Mouse (Mus musculus): Measurements from ENCODE around the gene Egln1. TPM values are rescaled to one million over a fixed set of nuclear protein-coding genes. Genes with fewer than 3 reads are reported as not detected.
A peak's percentile ranks its signal among the peaks of the same experiment; 100 is the strongest.

Gene Egln1
- total and polyA plus RNA-seq, 3 experiments: 146 to 374 (median 331) TPM

GRCm38 (mm10) chr8:124980036-124980435 lies 30.9 kb upstream of the Egln1 start:
- DNase-seq: no peak
- Histone ChIP-seq H3K9ac (ENCODE audit: low read depth, low read length) (no peak overlapping the region), H3K36me3 (ENCODE audit: control insufficient read depth, insufficient read depth, low read length) (no peaks in the 10 kb centered on the region), H3K27ac (no peak overlapping the region), H3K4me3 (no peak overlapping the region), H3K4me1 (ENCODE audit: control insufficient read depth, insufficient read depth, low read length) (no peaks in the 10 kb centered on the region), H3K79me2 (replicated peaks; ENCODE audit: control insufficient read depth, insufficient read depth, low read length) (no peaks in the 10 kb centered on the region), H3K27me3 (ENCODE audit: control insufficient read depth, insufficient read depth, low read length) (no peaks in the 10 kb centered on the region)
- TF ChIP-seq POLR2A (IDR thresholded peaks at IDR 0.05; ENCODE audit: insufficient read depth, low read depth, low read length) (no peak), CTCF (IDR thresholded peaks at IDR 0.05) (peak; percentile 46)
- intact Hi-C loops (cut with DNase I): no loop called here
- 93% methylated on average over 3 of the region's 3 CpGs for WGBS

GRCm38 (mm10) chr8:124978026-124978425 lies 28.9 kb upstream of the Egln1 start:
- no peak for DNase-seq
- H3K27me3 ChIP-seq (ENCODE audit: control insufficient read depth, insufficient read depth, low read length): no peaks in the 10 kb centered on the region
- WGBS: 84% methylated on average over 7 of the region's 7 CpGs
- no peak overlapping the region for H3K4me3 ChIP-seq
- no peak overlapping the region for H3K27ac ChIP-seq
- intact Hi-C loops (cut with DNase I): no loop called here
- TF ChIP-seq CTCF (IDR thresholded peaks at IDR 0.05) (no peak), EP300 (IDR thresholded peaks at IDR 0.05; ENCODE audit: insufficient read depth, low read depth, low read length) (no peak), POLR2A (IDR thresholded peaks at IDR 0.05; ENCODE audit: insufficient read depth, low read depth, low read length) (no peak)
- H3K9ac ChIP-seq (ENCODE audit: low read depth, low read length): no peak overlapping the region
- no peaks in the 10 kb centered on the region for H3K36me3 ChIP-seq (ENCODE audit: control insufficient read depth, insufficient read depth, low read length)
- H3K79me2 ChIP-seq (replicated peaks; ENCODE audit: control insufficient read depth, insufficient read depth, low read length): no peaks in the 10 kb centered on the region
- H3K4me1 ChIP-seq (ENCODE audit: control insufficient read depth, insufficient read depth, low read length): no peaks in the 10 kb centered on the region

GRCm38 (mm10) chr8:124976211-124976610 lies 27.1 kb upstream of the Egln1 start:
- 87% methylated on average over 6 of the region's 6 CpGs for WGBS
- TF ChIP-seq POLR2A (IDR thresholded peaks at IDR 0.05; ENCODE audit: insufficient read depth, low read depth, low read length) (no peak), EP300 (IDR thresholded peaks at IDR 0.05; ENCODE audit: insufficient read depth, low read depth, low read length) (no peak), CTCF (IDR thresholded peaks at IDR 0.05) (no peak)
- intact Hi-C loops (cut with DNase I): no loop called here
- Histone ChIP-seq H3K27ac (no peak overlapping the region), H3K79me2 (replicated peaks; ENCODE audit: control insufficient read depth, insufficient read depth, low read length) (no peaks in the 10 kb centered on the region), H3K9ac (ENCODE audit: low read depth, low read length) (no peak overlapping the region), H3K4me1 (ENCODE audit: control insufficient read depth, insufficient read depth, low read length) (no peaks in the 10 kb centered on the region), H3K4me3 (no peak overlapping the region), H3K27me3 (ENCODE audit: control insufficient read depth, insufficient read depth, low read length) (no peaks in the 10 kb centered on the region), H3K36me3 (ENCODE audit: control insufficient read depth, insufficient read depth, low read length) (no peaks in the 10 kb centered on the region)
- DNase-seq: no peak

- intact Hi-C loops (cut with DNase I): no loop called here
- Histone ChIP-seq H3K27ac (no peak overlapping the region), H3K4me1 (ENCODE audit: control insufficient read depth, insufficient read depth, low read length) (no peaks in the 10 kb centered on the region), H3K9ac (ENCODE audit: low read depth, low read length) (no peak overlapping the region), H3K36me3 (ENCODE audit: control insufficient read depth, insufficient read depth, low read length) (no peaks in the 10 kb centered on the region), H3K79me2 (replicated peaks; ENCODE audit: control insufficient read depth, insufficient read depth, low read length) (no peaks in the 10 kb centered on the region), H3K27me3 (ENCODE audit: control insufficient read depth, insufficient read depth, low read length) (no peaks in the 10 kb centered on the region), H3K4me3 (no peak overlapping the region)
- TF ChIP-seq CTCF (IDR thresholded peaks at IDR 0.05): no peak
- TF ChIP-seq EP300 (IDR thresholded peaks at IDR 0.05; ENCODE audit: insufficient read depth, low read depth, low read length): no peak
- no peak for TF ChIP-seq POLR2A (IDR thresholded peaks at IDR 0.05; ENCODE audit: insufficient read depth, low read depth, low read length)
- no peak for DNase-seq
- 53% methylated on average over 4 of the region's 4 CpGs for WGBS
These were observed 25.1 kb upstream of the Egln1 start for GRCm38 (mm10) chr8:124974254-124974653.

- no peak for TF ChIP-seq EP300 (IDR thresholded peaks at IDR 0.05; ENCODE audit: insufficient read depth, low read depth, low read length)
- TF ChIP-seq POLR2A (IDR thresholded peaks at IDR 0.05; ENCODE audit: insufficient read depth, low read depth, low read length): no peak
- TF ChIP-seq CTCF (IDR thresholded peaks at IDR 0.05): no peak
- no peak for DNase-seq
- no peaks in the 10 kb centered on the region for H3K36me3 ChIP-seq (ENCODE audit: control insufficient read depth, insufficient read depth, low read length)
- H3K9ac ChIP-seq (ENCODE audit: low read depth, low read length): no peak overlapping the region
- H3K4me3 ChIP-seq: no peak overlapping the region
- intact Hi-C loops (cut with DNase I): no loop called here
- no peaks in the 10 kb centered on the region for H3K79me2 ChIP-seq (replicated peaks; ENCODE audit: control insufficient read depth, insufficient read depth, low read length)
- H3K4me1 ChIP-seq (ENCODE audit: control insufficient read depth, insufficient read depth, low read length): no peaks in the 10 kb centered on the region
- no peak overlapping the region for H3K27ac ChIP-seq
- WGBS: 89% methylated on average over 8 of the region's 8 CpGs
- no peaks in the 10 kb centered on the region for H3K27me3 ChIP-seq (ENCODE audit: control insufficient read depth, insufficient read depth, low read length)
These were observed 24.1 kb upstream of the Egln1 start for GRCm38 (mm10) chr8:124973221-124973620.

- Histone ChIP-seq H3K79me2 (replicated peaks; ENCODE audit: control insufficient read depth, insufficient read depth, low read length) (no peaks in the 10 kb centered on the region), H3K4me1 (ENCODE audit: control insufficient read depth, insufficient read depth, low read length) (no peaks in the 10 kb centered on the region), H3K27ac (no peak overlapping the region), H3K27me3 (ENCODE audit: control insufficient read depth, insufficient read depth, low read length) (no peaks in the 10 kb centered on the region), H3K4me3 (no peak overlapping the region), H3K36me3 (ENCODE audit: control insufficient read depth, insufficient read depth, low read length) (no peaks in the 10 kb centered on the region), H3K9ac (ENCODE audit: low read depth, low read length) (no peak overlapping the region)
- intact Hi-C loops (cut with DNase I): no loop called here
- TF ChIP-seq POLR2A (IDR thresholded peaks at IDR 0.05; ENCODE audit: insufficient read depth, low read depth, low read length): no peak
- TF ChIP-seq EP300 (IDR thresholded peaks at IDR 0.05; ENCODE audit: insufficient read depth, low read depth, low read length): no peak
- TF ChIP-seq CTCF (IDR thresholded peaks at IDR 0.05): no peak
- 85% methylated on average over 6 of the region's 6 CpGs for WGBS
- no peak for DNase-seq
These were observed 21.3 kb upstream of the Egln1 start for GRCm38 (mm10) chr8:124970312-124970933.
